Mouse (Mus musculus) left cerebral cortex, postnatal 4 days (tissue): ENCODE measurements around the gene Tsnaxip1. TPM values are rescaled to one million over a fixed set of nuclear protein-coding genes. Genes with fewer than 3 reads are reported as not detected.

Experiments used
- DNase-seq: peaks from one replicate; pipeline ENCODE4 v3.0.0-alpha.2; 2022
- intact Hi-C: fragments of 180-260 bp; cut with DNase I; formaldehyde crosslinking; loops from one replicate; pipeline ENCODE4 v1.15.1; 2025
- total RNA-seq, 2 experiments: library from RNA; stranded (reverse); gene quantifications; 2 replicates each; pipeline ENCODE4 v1.2.3; 2021

The Tsnaxip1 gene
- under 1 TPM; 0.26 to 0.50 TPM for total RNA-seq

- peak; percentile 97 for DNase-seq
- intact Hi-C loops, result no loop called here
These were observed at the start of gene Tsnaxip1, which contains the start of gene Ranbp10 for GRCm38 (mm10) chr8:105826861-105827848. Tsnaxip1 (plus strand) TSS chr8:105827731. Ranbp10 (minus strand) TSS chr8:105827350.

- intact Hi-C loops, result no loop called here
- no peak for DNase-seq
These were observed 49.7 kb upstream of the Tsnaxip1 start for GRCm38 (mm10) chr8:105777833-105778232.

DNA sequence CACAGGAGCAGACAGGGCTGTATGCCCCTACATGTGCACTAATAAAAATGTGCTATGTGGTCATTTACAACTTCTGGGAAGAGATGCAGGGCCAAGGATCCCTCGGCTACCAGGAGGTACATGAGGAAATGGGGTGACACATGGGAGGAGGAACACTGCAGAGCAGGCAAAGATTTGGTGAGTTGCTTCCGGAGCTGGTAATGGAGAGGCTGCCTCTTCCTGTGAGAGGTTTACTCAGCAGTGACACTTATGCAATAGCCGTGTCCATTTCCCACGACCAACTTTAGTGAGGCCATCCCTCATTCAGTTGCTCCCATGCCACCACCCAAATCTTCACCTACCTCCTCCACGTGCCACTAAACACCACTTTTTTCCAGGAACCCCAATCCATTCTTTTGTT is 47.2 kb upstream of the Tsnaxip1 start:
- intact Hi-C loops, result no loop called here

GRCm38 (mm10) chr8:105788241-105788640 is 39.3 kb upstream of the Tsnaxip1 start:
- intact Hi-C loops, result no loop called here
- DNase-seq, result peak; percentile 38

More for the DNA sequence above, 47.2 kb upstream of the Tsnaxip1 start:
- DNase-seq, result no peak

DNA sequence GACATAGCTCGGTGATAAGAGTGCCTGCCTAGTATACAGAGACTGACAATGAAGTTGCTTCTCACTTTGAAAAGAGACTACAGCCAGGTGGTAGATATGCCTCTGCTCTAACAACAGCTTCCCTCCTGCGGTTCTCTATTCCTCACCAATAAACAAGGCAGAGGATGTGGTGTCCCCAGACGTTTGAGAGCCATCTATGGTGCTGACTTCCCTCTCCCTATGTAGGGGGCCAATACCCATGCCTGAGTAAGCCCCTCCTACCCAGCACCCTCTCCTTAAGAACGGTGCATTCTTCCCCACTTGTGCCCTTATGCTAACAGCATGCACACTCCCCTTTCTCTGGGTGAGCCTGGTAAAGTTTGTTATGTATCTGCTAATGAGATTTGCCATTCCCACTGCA is 38.6 kb upstream of the Tsnaxip1 start:
- intact Hi-C loops, result no loop called here
- DNase-seq, result no peak

- no peak for DNase-seq
- intact Hi-C loops, result no loop called here
These were observed 37.9 kb upstream of the Tsnaxip1 start for GRCm38 (mm10) chr8:105789626-105790025.

DNA sequence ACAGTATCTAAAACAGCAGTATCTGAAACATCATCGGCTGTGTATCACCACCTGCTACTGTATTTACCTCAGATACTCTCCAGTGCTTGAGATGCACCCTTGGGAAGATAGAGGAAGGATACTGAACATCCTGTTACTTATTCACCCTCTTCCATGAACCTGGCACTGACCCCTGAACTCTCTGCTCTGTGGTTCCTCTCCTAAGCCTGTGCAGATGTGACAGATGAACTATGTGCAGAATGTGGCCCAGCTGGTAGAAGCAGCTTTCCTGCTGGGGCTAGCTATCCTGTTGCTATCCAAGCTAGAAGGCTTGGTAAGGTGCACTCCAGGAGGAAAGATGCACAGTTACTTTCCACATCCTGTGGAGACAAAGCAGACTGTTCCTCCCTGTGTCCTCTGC is 34.2 kb upstream of the Tsnaxip1 start:
- DNase-seq, result no peak
- intact Hi-C loops, result no loop called here

- intact Hi-C loops, result no loop called here
- no peak for DNase-seq
These were observed 33.4 kb upstream of the Tsnaxip1 start for GRCm38 (mm10) chr8:105794009-105794598.

- intact Hi-C loops, result no loop called here
- no peak for DNase-seq
These were observed 31.7 kb upstream of the Tsnaxip1 start for GRCm38 (mm10) chr8:105795785-105796184.

GRCm38 (mm10) chr8:105798408-105798807 is 29.1 kb upstream of the Tsnaxip1 start:
- DNase-seq, result no peak
- intact Hi-C loops, result no loop called here

GRCm38 (mm10) chr8:105799091-105799812 is 28.3 kb upstream of the Tsnaxip1 start:
- DNase-seq, result peak; percentile 76
- intact Hi-C loops, result no loop called here

DNA sequence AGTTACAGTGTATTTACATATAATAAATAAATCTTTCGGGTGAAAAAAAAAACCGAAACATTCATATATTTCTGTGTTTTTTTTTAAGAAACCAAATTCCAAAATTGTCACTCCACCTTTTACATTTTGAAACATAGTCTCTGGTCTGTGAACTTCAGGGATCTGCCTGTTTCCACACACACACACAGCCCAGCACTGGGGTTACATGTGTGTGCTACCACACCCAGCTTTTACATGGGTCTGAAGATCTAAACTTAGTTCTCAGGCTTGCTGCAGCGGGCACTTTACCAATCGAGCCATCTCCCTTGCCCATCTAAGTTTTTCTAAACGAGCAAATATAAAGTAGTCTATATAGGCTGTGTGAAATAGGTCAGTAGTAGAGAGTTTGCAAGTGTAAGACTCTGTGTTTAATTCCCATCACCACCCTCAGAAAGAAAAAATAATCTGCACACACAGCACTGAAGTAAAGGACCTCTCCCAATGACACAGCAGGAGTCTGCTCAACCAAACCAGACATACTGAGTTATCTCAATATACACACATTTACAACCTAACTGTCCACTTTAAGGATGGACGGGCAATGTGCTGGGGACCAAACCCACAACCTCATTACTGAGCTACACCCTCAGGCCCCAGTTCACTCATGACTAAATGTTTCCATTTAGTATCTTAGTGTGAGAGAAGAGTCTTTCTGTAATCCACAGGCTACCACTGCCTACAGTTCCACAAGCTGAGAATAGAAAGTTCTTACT is 26.2 kb upstream of the Tsnaxip1 start:
- no peak for DNase-seq
- intact Hi-C loops, result no loop called here

DNA sequence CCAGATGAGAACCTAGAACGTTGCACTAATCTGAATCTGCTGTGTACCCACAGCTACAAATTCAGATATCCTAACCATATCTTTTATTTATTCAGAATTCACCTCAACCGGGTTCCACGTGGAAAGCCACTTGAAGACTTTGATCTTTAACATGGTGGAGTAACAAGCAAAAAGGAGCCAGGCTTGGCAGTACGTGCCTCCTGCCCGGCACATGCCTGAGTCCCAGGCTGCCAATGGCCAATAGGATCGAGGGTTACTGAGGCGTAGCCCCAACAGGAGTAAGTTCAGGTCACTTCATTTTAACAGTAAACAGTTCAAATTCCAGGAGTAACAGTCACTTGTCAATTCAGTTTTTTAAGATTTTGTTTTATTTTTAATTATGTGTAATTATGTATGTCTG is 22.7 kb upstream of the Tsnaxip1 start:
- intact Hi-C loops, result no loop called here
- DNase-seq, result no peak

DNA sequence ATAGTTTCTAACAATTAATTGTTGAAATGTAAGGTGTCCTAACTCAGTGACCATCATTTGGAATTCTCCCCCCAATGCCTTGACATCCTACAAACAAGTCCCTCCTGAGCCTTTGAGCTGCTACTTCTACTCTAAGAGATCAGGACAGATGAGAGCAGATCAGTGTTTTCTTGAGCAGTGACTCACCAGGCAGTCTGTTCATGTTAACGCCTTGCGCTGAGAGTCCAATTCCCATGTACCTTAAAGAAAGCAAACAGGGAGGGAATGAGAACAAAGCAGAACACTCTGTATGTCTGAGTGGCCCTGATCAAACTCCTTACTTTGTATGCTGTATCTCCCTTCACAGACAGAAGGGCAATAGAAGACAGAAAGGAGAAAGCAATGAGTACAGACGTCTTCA is 22.2 kb upstream of the Tsnaxip1 start:
- DNase-seq, result no peak
- intact Hi-C loops, result no loop called here

DNA sequence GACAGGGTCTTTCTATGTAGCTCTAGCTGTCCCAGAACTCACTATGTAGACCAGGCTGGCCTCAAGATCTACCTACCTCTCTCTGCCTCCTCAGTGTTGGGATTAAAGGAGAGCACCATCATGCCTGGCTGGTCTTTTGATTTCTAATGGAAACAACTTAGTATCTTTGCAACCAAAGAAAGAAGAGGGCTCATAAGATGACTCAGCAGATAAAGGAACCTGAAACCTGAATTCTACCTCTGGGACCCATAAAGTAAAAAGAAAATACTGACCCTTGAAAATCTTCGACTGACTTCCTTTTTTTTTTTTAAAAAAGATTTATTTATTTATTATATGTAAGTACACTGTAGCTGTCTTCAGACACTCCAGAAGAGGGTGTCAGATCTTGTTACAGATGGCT is 21.6 kb upstream of the Tsnaxip1 start:
- no peak for DNase-seq
- intact Hi-C loops, result no loop called here

GRCm38 (mm10) chr8:105807766-105808165 is 19.8 kb upstream of the Tsnaxip1 start:
- intact Hi-C loops, result no loop called here
- peak; percentile 9 for DNase-seq

- intact Hi-C loops, result no loop called here
- no peak for DNase-seq
These were observed 19.1 kb upstream of the Tsnaxip1 start for GRCm38 (mm10) chr8:105808480-105808879.

DNA sequence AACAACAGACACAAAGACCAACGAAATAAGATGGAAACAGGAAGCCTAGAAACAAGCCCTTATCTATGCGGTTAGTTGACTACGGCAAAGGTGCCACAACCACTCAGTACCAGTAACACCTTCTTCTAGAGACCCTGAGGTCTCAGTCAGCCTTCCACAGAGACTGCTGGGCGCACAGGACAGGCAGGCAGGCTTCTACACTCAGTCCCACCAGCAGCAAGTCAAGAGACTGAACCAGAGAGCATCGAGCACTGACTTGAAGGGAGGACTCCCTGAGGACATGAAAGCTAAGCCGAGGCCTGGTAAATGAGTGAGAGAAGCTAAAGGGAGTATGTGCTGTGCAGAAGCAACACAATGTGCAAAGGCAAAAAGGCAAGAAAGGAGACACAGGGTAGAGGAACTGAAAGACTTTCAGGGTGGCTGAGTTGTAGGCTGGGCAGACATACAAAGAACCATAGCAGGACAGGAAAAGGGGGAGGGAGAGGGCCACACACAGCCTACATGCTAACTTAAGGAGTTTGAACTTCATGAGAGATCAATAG is 17.2 kb upstream of the Tsnaxip1 start:
- no peak for DNase-seq
- intact Hi-C loops, result no loop called here

DNA sequence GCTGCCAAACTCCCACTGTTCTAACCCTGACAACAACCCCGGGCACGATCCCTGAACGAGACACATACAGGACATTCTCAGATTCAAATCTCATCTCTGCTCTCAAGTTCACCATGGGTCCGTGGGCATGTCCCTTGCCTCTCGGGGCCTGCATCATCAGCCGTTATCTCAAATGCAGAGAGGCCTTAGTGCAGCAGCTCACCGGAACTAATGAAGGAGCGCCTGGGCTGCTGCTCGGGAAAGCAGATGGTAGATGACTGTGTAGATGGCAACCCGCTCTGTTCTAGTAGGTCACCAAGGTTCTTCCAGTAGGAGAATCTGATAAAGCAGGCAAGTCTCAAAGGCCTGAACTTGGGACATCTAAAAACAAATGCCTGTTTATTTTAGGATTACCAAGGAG is 16.5 kb upstream of the Tsnaxip1 start:
- intact Hi-C loops, result no loop called here
- no peak for DNase-seq

DNA sequence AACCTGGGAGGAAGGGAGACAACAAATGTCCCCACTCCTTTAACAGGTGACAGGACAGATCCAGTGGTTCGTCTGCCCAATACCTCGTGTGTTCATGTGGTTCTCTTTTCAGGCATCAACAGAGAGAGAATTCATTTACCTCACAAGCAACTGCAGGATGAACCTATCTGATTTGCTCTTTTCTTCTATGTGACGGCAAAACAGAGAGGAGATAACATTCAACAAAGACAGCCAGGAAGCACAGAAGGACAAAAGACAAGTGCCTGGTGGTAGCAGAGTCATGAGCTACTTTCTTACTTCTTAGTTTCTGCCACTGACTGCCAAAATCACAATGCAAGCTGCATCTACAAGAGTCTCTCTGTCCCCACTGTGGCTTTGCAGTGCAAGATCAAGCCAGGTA is 16.0 kb upstream of the Tsnaxip1 start:
- intact Hi-C loops, result no loop called here
- DNase-seq, result no peak
